Mouse (Mus musculus) MEL (cell line): ENCODE measurements at regions not wholly inside any gene's neighbourhood (a gene's known extent, or its start where the extent isn't known, plus 50 kb on each side); places are given as distances from the start of the nearest gene placed in this dataset.
A peak's percentile ranks its signal among the peaks of the same experiment; 100 is the strongest.

Experiments used
- DNase-seq: peaks from one replicate; pipeline ENCODE4 v3.0.0; 2011; ENCODE audit warnings: low read depth, low spot score
- H3K27ac ChIP-seq: 2 replicates; pipeline ENCODE4 v1.5.1; 2012; ENCODE audit warnings: low read depth, mild to moderate bottlenecking, control low read depth, low read length, moderate library complexity; ENCODE audit not compliant: control insufficient read depth
- H3K27me3 ChIP-seq, 2 experiments: fragments of 150-350 bp in 1 of 2; sonication (generic) in 1 of 2; 2 replicates each; pipeline ENCODE4 v1.6.1; 2012; ENCODE audit warnings: low read length in 2 of 2, mild to moderate bottlenecking in 2 of 2, improper control_type of control experiment in 1 of 2, moderate library complexity in 1 of 2; ENCODE audit not compliant: insufficient read depth in 2 of 2, control insufficient read depth in 1 of 2
- H3K36me3 ChIP-seq, 2 experiments: 2 replicates each; pipeline ENCODE4 v1.6.1; 2012 to 2014; ENCODE audit warnings: low read length in 2 of 2, improper control_type of control experiment in 1 of 2, inconsistent platforms in 1 of 2, mild to moderate bottlenecking in 1 of 2; ENCODE audit not compliant: insufficient read depth in 2 of 2, control insufficient read depth in 1 of 2
- H3K4me1 ChIP-seq, 2 experiments: fragments of 150-350 bp in 1 of 2; sonication (generic) in 1 of 2; 2 replicates each; pipeline ENCODE4 v1.6.1; 2012; ENCODE audit warnings: low read length in 2 of 2, improper control_type of control experiment in 1 of 2, mild to moderate bottlenecking in 1 of 2; ENCODE audit not compliant: insufficient read depth in 2 of 2, control insufficient read depth in 1 of 2
- H3K4me3 ChIP-seq, 2 experiments: fragments of 150-350 bp in 1 of 2; sonication (generic) in 1 of 2; 2 replicates each; pipeline ENCODE4 v1.5.1; 2012; ENCODE audit warnings: low read depth in 2 of 2, low read length in 2 of 2, mild to moderate bottlenecking in 2 of 2, moderate library complexity in 2 of 2, control low read depth in 1 of 2, improper control_type of control experiment in 1 of 2; ENCODE audit not compliant: control insufficient read depth in 1 of 2, insufficient read depth in 1 of 2
- H3K79me2 ChIP-seq: 2 replicates; pipeline ENCODE4 v1.6.1; 2012; ENCODE audit warnings: mild to moderate bottlenecking, low read length, moderate library complexity; ENCODE audit not compliant: control insufficient read depth, poor library complexity, insufficient read depth
- H3K9ac ChIP-seq: 2 replicates; pipeline ENCODE4 v1.6.1; 2012; ENCODE audit warnings: low read depth, mild to moderate bottlenecking, control low read depth, low read length, moderate library complexity; ENCODE audit not compliant: control insufficient read depth, poor library complexity, severe bottlenecking
- H3K9me3 ChIP-seq: fragments of 150-350 bp; sonication (generic); replicated peaks from 2 replicates; pipeline ENCODE4 v1.6.1; 2012; ENCODE audit warnings: mild to moderate bottlenecking, low read length, improper control_type of control experiment, moderate library complexity; ENCODE audit not compliant: insufficient read depth
- CHD1 ChIP-seq: IDR thresholded peaks from 2 replicates; pipeline ENCODE4 v1.6.1; 2012; ENCODE audit warnings: low read depth, mild to moderate bottlenecking, inconsistent platforms, low read length, improper control_type of control experiment
- CHD2 ChIP-seq: IDR thresholded peaks from 2 replicates; pipeline ENCODE4 v1.6.1; 2011; ENCODE audit warnings: low read length, improper control_type of control experiment
- CTCF ChIP-seq, 3 experiments: IDR thresholded peaks in 2 of 3; conservative IDR thresholded peaks in 1 of 3; 2 replicates each; pipeline ENCODE4 v1.5.1; 2011 to 2012; ENCODE audit warnings: low read length in 3 of 3, low read depth in 2 of 3, mild to moderate bottlenecking in 2 of 3, improper control_type of control experiment in 1 of 3, inconsistent platforms in 1 of 3, mixed read lengths in 1 of 3, moderate library complexity in 1 of 3; ENCODE audit not compliant: control insufficient read depth in 1 of 3, insufficient read depth in 1 of 3, poor library complexity in 1 of 3, severe bottlenecking in 1 of 3
- E2F4 ChIP-seq: IDR thresholded peaks from 2 replicates; pipeline ENCODE4 v1.6.1; 2011; ENCODE audit warnings: low read depth, low read length, improper control_type of control experiment, borderline replicate concordance
- ELF1 ChIP-seq: IDR thresholded peaks from 2 replicates; pipeline ENCODE4 v1.6.1; 2014; ENCODE audit warnings: low read depth, mild to moderate bottlenecking, inconsistent platforms, low read length, improper control_type of control experiment, moderate library complexity
- ETS1 ChIP-seq: IDR thresholded peaks from 2 replicates; pipeline ENCODE4 v1.6.1; 2012; ENCODE audit warnings: low read depth, mild to moderate bottlenecking, inconsistent platforms, low read length, improper control_type of control experiment, moderate library complexity
- GABPA ChIP-seq: IDR thresholded peaks from 2 replicates; pipeline ENCODE4 v1.6.1; 2012; ENCODE audit warnings: low read depth, mild to moderate bottlenecking, inconsistent platforms, low read length, improper control_type of control experiment, moderate library complexity
- GATA1 ChIP-seq: IDR thresholded peaks from 2 replicates; pipeline ENCODE4 v1.6.1; 2011; ENCODE audit warnings: low read depth, low read length, improper control_type of control experiment
- HCFC1 ChIP-seq: IDR thresholded peaks from 2 replicates; pipeline ENCODE4 v1.6.1; 2012; ENCODE audit warnings: low read depth, mild to moderate bottlenecking, inconsistent platforms, low read length, improper control_type of control experiment, moderate library complexity
- KAT2A ChIP-seq: conservative IDR thresholded peaks from 2 replicates; pipeline ENCODE4 v1.6.1; 2012; ENCODE audit warnings: low read depth, low read length, improper control_type of control experiment, inconsistent platforms
- MAFK ChIP-seq: IDR thresholded peaks from 2 replicates; pipeline ENCODE4 v1.6.1; 2011; ENCODE audit warnings: low read depth, mild to moderate bottlenecking, low read length, improper control_type of control experiment, borderline replicate concordance
- MAX ChIP-seq: IDR thresholded peaks from 2 replicates; pipeline ENCODE4 v1.6.1; 2011; ENCODE audit warnings: low read length, improper control_type of control experiment
- MEF2A ChIP-seq: IDR thresholded peaks from 2 replicates; pipeline ENCODE4 v1.6.1; 2014; ENCODE audit warnings: low read depth, mild to moderate bottlenecking, inconsistent platforms, low read length, improper control_type of control experiment; ENCODE audit not compliant: poor library complexity, insufficient replicate concordance, severe bottlenecking; ENCODE audit errors: extremely low read depth
- MXI1 ChIP-seq: IDR thresholded peaks from 2 replicates; pipeline ENCODE4 v1.6.1; 2011; ENCODE audit warnings: mild to moderate bottlenecking, low read depth, low read length, improper control_type of control experiment
- NELFE ChIP-seq: IDR thresholded peaks from 2 replicates; pipeline ENCODE4 v1.6.1; 2011; ENCODE audit warnings: low read depth, low read length, improper control_type of control experiment
- NRF1 ChIP-seq: IDR thresholded peaks from 2 replicates; pipeline ENCODE4 v1.6.1; 2014; ENCODE audit warnings: low read depth, mild to moderate bottlenecking, inconsistent platforms, low read length, improper control_type of control experiment, moderate library complexity; ENCODE audit not compliant: poor library complexity, insufficient read depth, severe bottlenecking
- POLR2AphosphoS2 ChIP-seq: IDR thresholded peaks from 2 replicates; pipeline ENCODE4 v1.6.1; 2011; ENCODE audit warnings: low read length, improper control_type of control experiment
- RAD21 ChIP-seq: IDR thresholded peaks from 2 replicates; pipeline ENCODE4 v1.6.1; 2011; ENCODE audit warnings: mild to moderate bottlenecking, low read depth, low read length, improper control_type of control experiment
- RCOR1 ChIP-seq: IDR thresholded peaks from 2 replicates; pipeline ENCODE4 v1.6.1; 2012; ENCODE audit warnings: low read depth, mild to moderate bottlenecking, inconsistent platforms, low read length, improper control_type of control experiment
- SMC3 ChIP-seq: IDR thresholded peaks from 2 replicates; pipeline ENCODE4 v1.6.1; 2011; ENCODE audit warnings: low read depth, low read length, improper control_type of control experiment
- TCF12 ChIP-seq: IDR thresholded peaks from 2 replicates; pipeline ENCODE4 v1.6.1; 2014; ENCODE audit warnings: low read depth, mild to moderate bottlenecking, inconsistent platforms, low read length, improper control_type of control experiment, moderate library complexity
- USF1 ChIP-seq: IDR thresholded peaks from 2 replicates; pipeline ENCODE4 v1.6.1; 2014; ENCODE audit warnings: low read depth, mild to moderate bottlenecking, inconsistent platforms, low read length, improper control_type of control experiment, moderate library complexity
- USF2 ChIP-seq, 2 experiments: IDR thresholded peaks; 2 replicates each; pipeline ENCODE4 v1.6.1; 2011 to 2012; ENCODE audit warnings: improper control_type of control experiment in 2 of 2, low read length in 2 of 2, borderline replicate concordance in 1 of 2, inconsistent platforms in 1 of 2, low read depth in 1 of 2, mild to moderate bottlenecking in 1 of 2; ENCODE audit not compliant: insufficient read depth in 1 of 2
- ZC3H11A ChIP-seq: IDR thresholded peaks from 2 replicates; pipeline ENCODE4 v1.6.1; 2012; ENCODE audit warnings: low read depth, mild to moderate bottlenecking, inconsistent platforms, low read length, improper control_type of control experiment
- ZMIZ1 ChIP-seq: IDR thresholded peaks from 2 replicates; pipeline ENCODE4 v1.6.1; 2012; ENCODE audit warnings: low read depth, mild to moderate bottlenecking, inconsistent platforms, low read length, improper control_type of control experiment, moderate library complexity
- ZNF384 ChIP-seq: IDR thresholded peaks from 2 replicates; pipeline ENCODE4 v1.6.1; 2012; ENCODE audit warnings: low read depth, mild to moderate bottlenecking, inconsistent platforms, low read length, improper control_type of control experiment

GRCm38 (mm10) chr13:119283448-119283847 is 145.0 kb upstream of the Paip1 start:
- Histone ChIP-seq H3K27ac (no peak overlapping the region), H3K4me1 (no peaks in the 10 kb centered on the region), H3K9ac (no peak overlapping the region), H3K79me2 (no peaks in the 10 kb centered on the region), H3K36me3 (no peaks in the 10 kb centered on the region), H3K27me3 (no peaks in the 10 kb centered on the region), H3K9me3 (no peaks in the 10 kb centered on the region), H3K4me3 (no peak overlapping the region)
- DNase-seq = peak; percentile 62
- TF ChIP-seq NELFE (no peak), E2F4 (no peak), GATA1 (no peak), RAD21 (peak; percentile 75), USF2 (IDR thresholded peaks at IDR 0.05; ENCODE audit: borderline replicate concordance in 1 of 2, insufficient read depth in 1 of 2, low read depth in 1 of 2, low read length in 2 of 2) (no peak), CTCF (IDR thresholded peaks at IDR 0.05 in 2 of 3, conservative IDR thresholded peaks at IDR 0.05 in 1 of 3; ENCODE audit: control insufficient read depth in 1 of 3, insufficient read depth in 1 of 3, low read depth in 2 of 3, low read length in 3 of 3, poor library complexity in 1 of 3, severe bottlenecking in 1 of 3) (peak; percentile 70 to 78 (median 75)), NRF1 (no peak), ZC3H11A (peak; percentile 77), SMC3 (peak; percentile 94), POLR2AphosphoS2 (no peak), ZNF384 (no peak), ETS1 (no peak), TCF12 (no peak), KAT2A (no peak)

DNA sequence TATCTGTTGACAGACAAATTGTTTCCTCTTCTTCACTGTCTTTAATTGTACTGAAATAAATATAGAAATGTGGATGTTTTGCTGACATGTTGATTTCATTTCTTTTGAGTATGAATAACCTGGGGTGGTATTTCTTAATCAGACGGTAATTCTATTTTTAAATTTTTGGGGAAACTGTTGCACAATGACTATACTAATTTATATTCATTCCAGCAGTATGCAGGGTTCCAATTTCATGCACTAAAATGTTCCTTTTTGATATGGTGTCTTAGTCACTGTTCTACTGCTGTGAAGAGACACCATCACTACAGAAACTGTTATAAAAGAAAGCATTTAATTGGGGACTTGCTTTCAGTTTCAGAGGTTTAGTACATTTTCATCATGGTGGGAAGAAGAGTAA is 119.2 kb upstream of the Paip1 start:
- H3K9me3 ChIP-seq = no peaks in the 10 kb centered on the region
- H3K27ac ChIP-seq = no peak overlapping the region
- no peak for DNase-seq
- H3K79me2 ChIP-seq = no peaks in the 10 kb centered on the region
- H3K27me3 ChIP-seq = no peaks in the 10 kb centered on the region
- H3K4me1 ChIP-seq = no peaks in the 10 kb centered on the region
- TF ChIP-seq MAX = no peak
- no peak for TF ChIP-seq GABPA
- no peak for TF ChIP-seq MXI1
- TF ChIP-seq MAFK = no peak
- TF ChIP-seq CHD1 = no peak
- no peak for TF ChIP-seq RCOR1
- TF ChIP-seq USF1 = no peak
- no peak for TF ChIP-seq NELFE
- no peak for TF ChIP-seq ZMIZ1
- no peak for TF ChIP-seq MEF2A
- no peak for TF ChIP-seq ZNF384
- no peak for TF ChIP-seq NRF1
- no peak for TF ChIP-seq HCFC1
- no peak for TF ChIP-seq CHD2
- TF ChIP-seq TCF12 = no peak
- TF ChIP-seq ELF1 = no peak
- TF ChIP-seq SMC3 = no peak
- TF ChIP-seq, all 39 proteins: peak for 0
- Histone ChIP-seq H3K4me3 (no peak overlapping the region), H3K9ac (no peak overlapping the region), H3K36me3 (no peaks in the 10 kb centered on the region)
